Mouse (Mus musculus): ENCODE data around the gene Spdye4a.

DNA sequence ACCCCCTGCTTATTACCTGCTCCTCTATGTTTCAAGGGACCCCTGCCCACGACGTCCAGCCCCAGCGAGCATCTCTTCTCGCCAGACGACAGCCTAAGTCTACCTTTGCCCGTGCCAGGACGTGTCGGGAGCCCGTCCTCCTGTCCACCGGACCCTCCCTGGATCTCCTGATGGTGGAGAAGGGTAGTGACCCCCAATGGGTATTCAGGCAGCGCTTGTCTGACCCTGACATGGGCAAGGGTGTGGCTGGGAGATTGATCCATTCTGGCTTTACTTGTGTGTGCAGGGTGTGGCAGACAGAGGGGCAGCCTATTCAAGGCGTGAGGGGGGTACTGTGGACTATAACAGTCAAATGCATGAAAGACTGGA, 43.4 kb upstream of the Spdye4a start:
- no peak for TF ChIP-seq CTCF (IDR thresholded peaks at IDR 0.05; ENCODE audit: low read depth)
- TF ChIP-seq EP300 (IDR thresholded peaks at IDR 0.05; ENCODE audit: low read depth) = no peak
